Mouse (Mus musculus): ENCODE measurements around the gene Tlk1.
"Not testable (repeated sequence)": the region's sequence is repeated elsewhere in the genome, so short reads cannot be mapped to it uniquely, and the experiment has no call there.

The Tlk1 gene

GRCm38 (mm10) chr2:70835641-70836305 lies 10.2 kb upstream of the Tlk1 start:
- in situ Hi-C loops (cut with MboI; ENCODE audit: unreplicated experiment in 2 of 2): loop anchor here (5.0 to 10.0 kb wide), 3 partner anchors 129 to 199 kb away; no protein-coding TSS in a partner anchor

DNA sequence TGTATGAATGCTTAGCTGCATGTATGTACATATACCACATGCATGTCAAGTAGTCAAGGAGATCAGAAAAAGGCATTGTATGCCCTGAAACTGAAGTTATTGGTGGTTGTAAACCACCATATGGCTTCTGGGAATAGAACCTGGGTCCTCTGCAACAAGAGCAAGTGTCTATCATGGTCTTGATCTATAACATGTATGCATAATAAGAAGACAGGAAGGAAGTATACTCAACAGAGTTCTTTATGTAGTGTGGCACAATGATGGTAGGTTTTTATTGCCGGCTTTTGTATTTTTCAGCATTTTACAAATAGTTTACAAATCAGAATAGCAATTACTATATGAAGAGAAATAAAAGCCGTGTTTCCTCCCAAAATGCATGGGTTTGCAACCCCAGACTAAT lies 9.7 kb upstream of the Tlk1 start:
- in situ Hi-C loops (cut with MboI; ENCODE audit: unreplicated experiment in 2 of 2): loop anchor here (5.0 to 10.0 kb wide), 3 partner anchors 130 to 200 kb away; no protein-coding TSS in a partner anchor

DNA sequence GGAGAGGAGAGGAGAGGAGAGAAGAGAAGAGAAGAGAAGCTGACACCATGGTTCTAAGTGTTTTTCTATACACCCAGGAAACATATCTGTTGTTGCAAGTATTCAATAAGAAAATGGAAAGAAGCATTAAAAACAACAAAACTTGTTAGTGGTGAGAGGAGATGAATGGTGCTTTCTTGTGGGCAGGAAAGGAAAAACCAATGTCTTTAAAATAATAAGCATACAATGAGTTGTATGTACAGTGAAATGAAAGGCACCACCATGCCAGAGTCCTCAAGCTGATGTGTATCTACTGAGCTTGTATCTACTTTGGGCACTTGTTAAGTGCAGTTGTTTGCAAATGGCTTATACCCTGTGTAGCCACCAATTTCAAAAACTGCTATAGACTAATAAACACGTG lies 7.7 kb upstream of the Tlk1 start:
- in situ Hi-C loops (cut with MboI; ENCODE audit: unreplicated experiment in 2 of 2): loop anchor here (10.0 kb wide), 2 partner anchors 132 to 202 kb away; no protein-coding TSS in a partner anchor

- in situ Hi-C loops (cut with MboI; ENCODE audit: unreplicated experiment in 2 of 2): loop anchor here (10.0 kb wide), 2 partner anchors 133 to 203 kb away; no protein-coding TSS in a partner anchor
These were observed 6.3 kb upstream of the Tlk1 start for GRCm38 (mm10) chr2:70831709-70832350.

DNA sequence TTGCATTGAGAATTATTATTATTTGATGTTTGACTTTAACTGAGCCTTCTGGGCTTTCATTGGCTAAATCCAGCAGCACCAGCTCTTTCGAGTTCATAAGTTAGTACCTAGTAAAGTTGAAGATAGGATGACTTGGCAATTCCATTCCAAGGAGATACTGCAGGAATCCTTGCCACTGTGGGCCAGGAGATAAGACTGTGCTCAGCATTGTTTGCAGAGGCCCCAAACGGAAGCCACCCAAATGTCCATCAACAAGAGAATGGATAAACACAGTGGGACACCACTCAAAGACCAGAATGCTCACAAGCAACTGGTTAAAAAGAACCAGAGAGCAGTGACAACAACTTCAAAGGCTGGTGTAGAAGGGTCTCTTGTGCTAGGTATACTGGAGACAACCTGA lies 5.2 kb upstream of the Tlk1 start:
- in situ Hi-C loops (cut with MboI; ENCODE audit: unreplicated experiment in 2 of 2): loop anchor here (10.0 kb wide), 2 partner anchors 134 to 204 kb away; no protein-coding TSS in a partner anchor

DNA sequence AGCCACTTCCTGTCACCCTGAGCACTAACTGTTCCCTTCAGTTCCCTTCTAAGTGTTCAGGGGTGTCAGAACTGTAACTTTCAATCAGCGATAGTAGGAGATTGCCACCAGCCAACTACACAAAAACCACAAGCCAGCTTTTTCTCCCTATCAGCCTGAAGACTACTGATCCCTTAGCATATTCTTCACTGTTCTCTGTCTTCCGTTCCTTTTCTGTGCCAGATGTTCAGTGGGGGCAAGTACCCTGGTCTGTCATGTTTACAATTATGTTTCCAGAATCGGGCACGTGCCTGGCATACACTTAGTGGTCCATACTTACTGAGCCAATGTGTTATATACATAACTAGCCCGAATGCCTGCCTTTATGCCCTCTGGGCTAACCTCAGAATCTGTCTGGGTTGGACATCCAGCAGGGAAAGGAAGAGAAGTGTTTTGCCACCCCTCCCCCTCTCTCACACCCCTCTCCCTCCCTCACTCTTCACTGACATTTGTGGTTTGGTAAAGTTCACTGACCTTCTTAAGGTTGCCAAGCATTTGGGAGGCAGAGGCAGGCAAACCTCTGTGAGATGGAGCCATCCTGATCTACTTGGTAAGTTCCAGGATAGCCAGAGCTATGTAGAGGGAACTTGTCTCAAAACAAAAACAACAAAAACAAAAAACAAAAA lies 4.5 kb upstream of the Tlk1 start:
- in situ Hi-C loops (cut with MboI; ENCODE audit: unreplicated experiment in 2 of 2): loop anchor here (10.0 kb wide), 4 partner anchors 125 to 205 kb away; partner anchors contain the start of genes Gm26558 (in 1 of the 2) and Gorasp2 (in 1 of the 2)

GRCm38 (mm10) chr2:70827780-70828179 lies 2.3 kb upstream of the Tlk1 start:
- in situ Hi-C loops (cut with MboI; ENCODE audit: unreplicated experiment in 2 of 2): loop anchor here (10.0 kb wide), 2 partner anchors 123 to 163 kb away; partner anchors contain the start of genes Gm26558 (in 1 of the 2) and Gorasp2 (in 1 of the 2)

DNA sequence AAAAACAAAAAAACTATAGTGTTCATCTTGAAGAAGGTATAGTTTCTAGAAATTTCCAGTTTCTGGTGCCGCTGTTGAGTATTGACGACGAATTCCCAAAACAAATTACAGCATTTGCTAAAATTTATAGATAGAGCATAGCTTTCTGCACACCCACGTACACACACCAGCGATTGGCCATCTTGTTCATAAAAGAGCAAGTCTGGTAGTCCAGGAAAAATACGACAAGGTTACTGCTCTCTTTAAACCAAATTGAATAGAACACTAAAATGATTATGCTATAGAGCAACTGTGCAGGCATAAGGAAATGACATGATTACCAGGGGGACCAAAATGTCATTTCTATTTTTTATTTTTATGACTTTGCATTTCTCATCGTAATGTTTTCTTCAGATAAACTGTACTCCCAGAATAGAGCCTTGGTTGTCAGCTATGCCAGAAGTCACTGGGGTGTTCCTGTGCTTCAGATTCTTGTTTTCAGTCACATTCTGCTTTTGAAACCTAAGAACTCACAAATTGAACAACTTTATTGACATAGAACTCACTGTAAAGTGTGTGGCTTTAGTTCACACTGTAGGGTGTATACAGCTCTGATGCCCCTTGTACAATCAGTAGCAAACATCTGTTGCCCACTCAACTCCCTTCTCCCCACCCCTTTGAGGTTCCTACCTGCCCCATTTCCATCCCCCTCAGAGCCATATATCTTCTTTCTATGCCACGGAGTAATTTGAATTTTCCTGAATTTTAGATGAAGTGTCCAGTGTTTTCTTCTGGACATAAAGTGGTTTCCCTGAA lies 1.1 kb upstream of the Tlk1 start:
- in situ Hi-C loops (cut with MboI; ENCODE audit: unreplicated experiment in 2 of 2): loop anchor here (10.0 kb wide), 2 partner anchors 122 to 162 kb away; partner anchors contain the start of genes Gm26558 (in 1 of the 2) and Gorasp2 (in 1 of the 2)

DNA sequence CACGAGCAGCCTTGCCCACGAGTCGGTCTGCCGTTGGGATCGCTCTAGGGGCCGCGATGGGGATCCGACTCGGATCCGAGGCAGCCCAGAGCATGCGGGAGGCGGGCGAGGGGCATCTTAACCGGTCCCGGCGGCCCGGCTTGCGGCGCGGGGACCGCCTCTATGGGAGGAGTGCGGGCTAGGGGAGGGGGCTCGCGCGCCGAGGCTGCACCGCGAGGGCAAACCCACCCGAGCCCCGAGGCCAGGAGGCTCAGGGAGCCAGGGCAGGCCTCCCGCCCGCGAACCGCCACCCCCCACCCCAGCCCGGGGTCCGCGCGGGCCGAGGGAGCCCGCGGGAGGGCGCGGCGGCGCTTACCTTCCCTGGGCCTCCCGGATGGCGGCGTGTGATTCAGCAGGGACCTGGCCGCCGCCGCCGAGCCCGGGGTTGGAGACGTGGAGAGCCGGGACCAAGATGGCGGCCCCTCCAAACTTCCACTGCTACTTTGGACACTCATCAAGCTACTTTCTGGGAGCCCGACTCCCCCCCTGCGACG lies 624 bp downstream of the Tlk1 start:
- in situ Hi-C loops (cut with MboI; ENCODE audit: unreplicated experiment in 2 of 2): loop anchor here (5.0 to 10.0 kb wide), 3 partner anchors 48 to 160 kb away; partner anchors contain the start of genes Gm26558 (in 1 of the 2) and Gorasp2 (in 1 of the 2)

GRCm38 (mm10) chr2:70823926-70824800 lies 1.4 kb downstream of the Tlk1 start:
- in situ Hi-C loops (cut with MboI; ENCODE audit: unreplicated experiment in 2 of 2): loop anchor here (5.0 to 10.0 kb wide), 3 partner anchors 47 to 159 kb away; partner anchors contain the start of genes Gm26558 (in 1 of the 2) and Gorasp2 (in 1 of the 2)

GRCm38 (mm10) chr2:70823434-70823833 lies 2.1 kb downstream of the Tlk1 start:
- in situ Hi-C loops (cut with MboI; ENCODE audit: unreplicated experiment in 2 of 2): loop anchor here (5.0 to 10.0 kb wide), 3 partner anchors 46 to 159 kb away; partner anchors contain the start of genes Gm26558 (in 1 of the 2) and Gorasp2 (in 1 of the 2)

DNA sequence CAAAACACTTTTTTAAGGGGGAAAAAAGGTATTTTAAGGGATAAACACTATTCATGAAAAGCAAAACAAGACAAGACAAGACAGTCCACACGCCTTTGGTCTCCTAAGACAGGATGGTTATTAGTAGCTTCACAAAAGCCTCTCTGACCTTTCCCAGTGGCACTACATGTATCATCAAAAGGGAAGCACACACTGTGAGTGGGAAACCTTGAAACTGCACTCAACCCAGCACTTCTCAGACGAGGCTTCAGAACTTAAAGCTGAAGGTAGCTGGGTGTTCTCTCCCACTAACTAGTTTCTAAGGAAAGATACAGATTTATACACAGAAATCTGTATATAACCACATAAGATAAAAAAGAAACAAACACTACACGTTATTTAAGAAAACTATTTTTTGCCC lies 8.6 kb downstream of the Tlk1 start:
- in situ Hi-C loops (cut with MboI; ENCODE audit: unreplicated experiment in 2 of 2): no loop called here

DNA sequence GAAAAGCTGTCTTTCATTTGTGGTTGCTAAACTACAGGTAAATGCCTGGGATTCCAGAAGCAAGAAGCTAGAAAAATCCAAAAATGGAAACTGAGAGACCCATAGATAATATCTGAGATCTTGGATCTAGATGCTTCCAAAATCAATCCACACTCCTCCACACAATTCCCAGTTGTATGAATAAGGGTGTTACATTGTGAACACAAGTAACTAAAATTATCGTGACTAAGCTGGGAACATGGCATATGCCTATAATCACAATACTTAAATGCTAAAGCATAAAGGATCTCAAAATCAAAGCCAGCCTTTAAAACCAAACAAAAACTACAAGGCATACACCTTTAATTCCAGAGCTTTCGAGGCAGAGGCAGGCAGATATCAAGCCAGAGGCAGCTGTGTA lies 9.5 kb downstream of the Tlk1 start:
- in situ Hi-C loops (cut with MboI; ENCODE audit: unreplicated experiment in 2 of 2): no loop called here

- in situ Hi-C loops (cut with MboI; ENCODE audit: unreplicated experiment in 2 of 2): no loop called here
These were observed 11.9 kb downstream of the Tlk1 start for GRCm38 (mm10) chr2:70813608-70814007.

- in situ Hi-C loops (cut with MboI; ENCODE audit: unreplicated experiment in 2 of 2): no loop called here
These were observed 14.1 kb downstream of the Tlk1 start for GRCm38 (mm10) chr2:70811476-70811875.

GRCm38 (mm10) chr2:70809921-70810320 lies 15.6 kb downstream of the Tlk1 start:
- in situ Hi-C loops (cut with MboI; ENCODE audit: unreplicated experiment in 2 of 2): no loop called here

GRCm38 (mm10) chr2:70808681-70809080 lies 16.8 kb downstream of the Tlk1 start:
- in situ Hi-C loops (cut with MboI; ENCODE audit: unreplicated experiment in 2 of 2): no loop called here

GRCm38 (mm10) chr2:70807678-70808077 lies 17.9 kb downstream of the Tlk1 start:
- in situ Hi-C loops (cut with MboI; ENCODE audit: unreplicated experiment in 2 of 2): not testable (repeated sequence)

DNA sequence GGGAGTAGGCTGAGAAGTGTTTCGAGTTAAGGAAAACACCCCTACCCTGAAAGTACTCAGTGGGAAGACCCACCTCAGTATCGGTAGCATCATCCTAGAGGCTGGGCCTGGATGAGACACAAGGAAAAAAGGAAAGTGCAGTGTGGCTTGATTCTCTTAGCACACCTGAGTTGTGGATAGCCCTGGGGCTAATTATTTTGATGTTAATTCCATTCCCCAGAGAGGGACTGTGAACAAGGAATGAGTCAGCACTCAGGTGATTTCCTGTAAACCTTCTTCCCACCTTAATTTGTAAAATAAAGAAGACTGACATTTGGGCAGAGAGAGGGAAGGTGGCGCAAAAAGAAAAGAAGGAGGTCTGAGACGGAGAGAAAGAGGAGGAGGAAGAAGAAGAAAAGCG lies 19.5 kb downstream of the Tlk1 start:
- in situ Hi-C loops (cut with MboI; ENCODE audit: unreplicated experiment in 2 of 2): no loop called here

Data from v-Abl transformed pro-B cells (cell line).